ENCODE assay signal across 11 mouse cellular contexts in genomic region chr1:182953667-182954066, GRCm38 (mm10). TPM values are rescaled to one million over a fixed set of nuclear protein-coding genes. Genes with fewer than 3 reads are reported as not detected.
A peak's percentile ranks its signal among the peaks of the same experiment; 100 is the strongest.
DNase-seq lines count a peak whose midpoint lies in the region; ATAC-seq and TF ChIP-seq lines count a peak whose summit lies in the region.
"Had no signal": no experiment of that assay in that cellular context is flagged by ENCODE, and none has a peak within 500 bp of the region (broad histone marks: within the 10 kb centered on the region; RNA-seq: fewer than 3 reads in every experiment).

No protein-coding gene starts in this region.

- intact Hi-C loops in gastrocnemius, adult 2 months (cut with DNase I): no loop called here

- no peaks in the 10 kb centered on the region for H3K9me3 ChIP-seq in heart, embryonic 16.5 days (replicated peaks; ENCODE audit: control insufficient read depth, low read length)

- no peak for ATAC-seq in monocyte, adult 5-6 weeks (replicated peaks; ENCODE audit: insufficient number of reproducible peaks, low FRiP score, low TSS enrichment, poor library complexity, severe bottlenecking)
- no peak for ATAC-seq in heart, embryonic 16.5 days (replicated peaks; ENCODE audit: extremely low read depth, insufficient read depth, low FRiP score)

- no peaks in the 10 kb centered on the region for H3K36me3 ChIP-seq in heart, embryonic 16.5 days (ENCODE audit: control insufficient read depth, insufficient read depth)

- H3K27ac ChIP-seq in gastrocnemius, adult 2 months: peak overlapping the region; percentile 83
- H3K27ac ChIP-seq in heart, embryonic 16.5 days (ENCODE audit: low read length): peak overlapping the region; percentile 84

- H3K4me3 ChIP-seq in gastrocnemius, adult 2 months: no peak overlapping the region
- no peak overlapping the region for H3K4me3 ChIP-seq in heart, embryonic 16.5 days (ENCODE audit: low read length)

- H3K4me2 ChIP-seq in heart, embryonic 16.5 days (ENCODE audit: low read depth, low read length): peak overlapping the region; percentile 88; the same call in 1 of the 2 replicates

- peak; percentile 29 for DNase-seq in gastrocnemius, adult 2 months
- DNase-seq in gastrocnemius, adult 18-20 months (ENCODE audit: low spot score): no peak
- DNase-seq in monocyte, adult 2 months (ENCODE audit: low read depth in 1 of 2, low spot score in 2 of 2): peak; percentile 30 to 35
- no peak for DNase-seq in frontal cortex, postnatal 10 days (ENCODE audit: low spot score in 2 of 2)
- DNase-seq in yolk sac, embryonic 10.5 days (ENCODE audit: low spot score): no peak
- DNase-seq in cerebellum, adult 8-10 months: no peak
- DNase-seq: cerebellum, adult 11 months; kidney, postnatal 25 days; left cerebral cortex, postnatal 4 days had no signal

- no peaks in the 10 kb centered on the region for H3K27me3 ChIP-seq in heart, embryonic 16.5 days (ENCODE audit: control insufficient read depth, insufficient read depth, low read length)

- H3K9ac ChIP-seq in heart, embryonic 16.5 days (ENCODE audit: low read length): peak overlapping the region; percentile 39

- WGBS in heart, embryonic 16.5 days: 28% methylated on average over 4 of the region's 4 CpGs

- peaks cover 29% of the 10 kb centered on the region for H3K4me1 ChIP-seq in heart, embryonic 16.5 days (ENCODE audit: control insufficient read depth, insufficient read depth, low read length)

- TF ChIP-seq CTCF in gastrocnemius, adult 2 months (IDR thresholded peaks at IDR 0.05): no peak

RNA-seq across cellular contexts. Expression of gene Tlr5, which starts 0.9 kb away (rescaled TPM):
- total RNA-seq in gastrocnemius, adult 2 months (2021): 1 to 10 TPM; 1.1 to 3.8 TPM
- total RNA-seq in gastrocnemius, adult 18-20 months (2021): 1 to 10 TPM in 1 of 2 experiments, under 1 TPM in 1; 0.78 to 1.0 TPM
- 0.48 to 0.53 TPM in 2 of 3 replicates, not detected in the other for total RNA-seq in monocyte, adult 5-6 weeks (2017)
- 1.6 and 1.7 TPM in 2 replicates for polyA plus RNA-seq in heart, embryonic 16.5 days (2015; fragmentation: Nextera tagmentation; extraction: Ambion mirVana)

Comparison
In these comparisons a context has a peak if more than half of its experiments do, and no peak if none do; other contexts are left out.
1. DNase-seq: peak in gastrocnemius, adult 2 months (single experiment) and monocyte, adult 2 months (2 of 2); none in gastrocnemius, adult 18-20 months (single experiment), frontal cortex, postnatal 10 days (0 of 2), yolk sac, embryonic 10.5 days (single experiment) and cerebellum, adult 8-10 months (single experiment).